Mouse (Mus musculus): Measurements from ENCODE around the gene Runx3.

The Runx3 gene

GRCm38 (mm10) chr4:135223808-135224207 lies 103.4 kb downstream of the Runx3 start:
- DNase-seq, result no peak

- no peak for DNase-seq
Measured at GRCm38 (mm10) chr4:135226008-135226667, 105.7 kb downstream of the Runx3 start.

Measured in liver (tissue).